Comparison of ENCODE assay signal across 9 mouse cellular contexts in the genomic region with DNA sequence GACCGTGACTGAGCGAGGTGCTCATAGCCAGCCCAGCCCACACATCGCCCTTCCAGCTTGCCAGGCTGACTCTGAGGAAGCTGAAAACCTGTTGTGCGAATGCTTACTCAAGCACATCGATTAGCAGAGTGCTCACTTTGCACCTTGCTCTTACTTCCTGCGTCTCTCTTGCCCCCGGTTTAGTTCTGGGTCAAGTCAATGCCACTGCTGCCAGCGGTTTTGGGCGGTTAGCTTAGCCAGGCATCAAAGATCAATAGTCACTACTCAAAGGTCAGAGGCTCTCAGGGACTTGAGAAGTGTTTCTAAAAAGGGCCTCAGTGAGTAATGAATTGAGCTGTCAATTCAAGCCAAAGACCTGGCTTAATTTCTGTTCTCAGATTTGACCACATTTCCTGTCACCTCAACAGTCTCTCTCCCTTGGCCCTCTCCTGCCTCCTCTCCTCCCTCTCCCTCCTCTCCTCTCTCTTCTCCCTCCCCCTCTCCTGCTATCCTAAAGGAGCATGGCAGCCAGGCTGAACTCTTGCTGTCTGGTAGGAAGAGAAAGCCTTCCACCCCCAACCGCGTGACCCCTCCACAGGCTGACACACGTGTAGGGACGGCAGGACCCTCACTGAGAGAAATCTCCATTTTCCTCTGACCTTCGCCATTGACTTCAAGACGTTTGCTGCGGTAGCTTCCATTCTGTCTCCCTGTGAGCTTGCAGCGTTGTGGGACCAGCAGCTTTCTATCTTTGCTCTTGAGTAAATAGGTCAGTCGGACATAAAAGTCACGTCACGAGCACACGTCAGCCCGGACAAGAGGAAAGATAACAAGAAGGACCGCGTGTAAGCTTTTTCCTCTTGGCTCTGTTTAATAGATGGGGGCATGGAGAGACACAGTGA. TPM values are rescaled to one million over a fixed set of nuclear protein-coding genes. Genes with fewer than 3 reads are reported as not detected.
DNase-seq lines count a peak whose midpoint lies in the region; ATAC-seq lines count a peak whose summit lies in the region.
"Had no signal": no experiment of that assay in that cellular context is flagged by ENCODE, and none has a peak within 500 bp of the region (broad histone marks: within the 10 kb centered on the region; RNA-seq: fewer than 3 reads in every experiment).

No protein-coding gene starts in this region.

- H3K27ac ChIP-seq in midbrain, embryonic 10.5 days (replicated peaks): peak overlapping the region; percentile 53
- no peak overlapping the region for H3K27ac ChIP-seq in midbrain, embryonic 14.5 days (replicated peaks; ENCODE audit: low read depth, low read length)
- peak overlapping the region; percentile 50 for H3K27ac ChIP-seq in liver, embryonic 13.5 days
- no peak overlapping the region for H3K27ac ChIP-seq in stomach, embryonic 14.5 days (ENCODE audit: low read length)
- H3K27ac ChIP-seq: embryonic facial prominence, embryonic 12.5 days had no signal

- H3K4me1 ChIP-seq in midbrain, embryonic 10.5 days: peaks cover 40% of the 10 kb centered on the region
- H3K4me1 ChIP-seq in midbrain, embryonic 14.5 days (ENCODE audit: control insufficient read depth, insufficient read depth, low read length): peaks cover 16% of the 10 kb centered on the region
- peaks cover 74% of the 10 kb centered on the region for H3K4me1 ChIP-seq in liver, embryonic 13.5 days (replicated peaks)
- peaks cover 4% of the 10 kb centered on the region; the same call in 1 of the 2 replicates for H3K4me1 ChIP-seq in stomach, embryonic 14.5 days (ENCODE audit: control insufficient read depth, insufficient read depth, low read length)
- H3K4me1 ChIP-seq: embryonic facial prominence, embryonic 12.5 days had no signal

- DNase-seq in CD4-positive, CD25-positive, alpha-beta regulatory T cell, adult 2 months (ENCODE audit: low read depth, low spot score): peak; percentile 41
- DNase-seq in midbrain, embryonic 10.5 days (ENCODE audit: low spot score): no peak
- no peak for DNase-seq in midbrain, embryonic 14.5 days
- no peak for DNase-seq in liver, embryonic 13.5 days
- DNase-seq in testis, postnatal 14 days (ENCODE audit: low spot score): no peak
- DNase-seq in cerebellum, adult 11-12 months: no peak

- H3K36me3 ChIP-seq in midbrain, embryonic 10.5 days: no peaks in the 10 kb centered on the region
- no peaks in the 10 kb centered on the region for H3K36me3 ChIP-seq in midbrain, embryonic 14.5 days (ENCODE audit: control insufficient read depth, insufficient read depth, low read length)
- no peaks in the 10 kb centered on the region for H3K36me3 ChIP-seq in liver, embryonic 13.5 days
- no peaks in the 10 kb centered on the region for H3K36me3 ChIP-seq in stomach, embryonic 14.5 days (ENCODE audit: control insufficient read depth, insufficient read depth, low read length)
- H3K36me3 ChIP-seq: embryonic facial prominence, embryonic 12.5 days had no signal

- no peak overlapping the region for H3K9ac ChIP-seq in midbrain, embryonic 14.5 days (replicated peaks; ENCODE audit: low read length)
- no peak overlapping the region for H3K9ac ChIP-seq in liver, embryonic 13.5 days
- no peak overlapping the region for H3K9ac ChIP-seq in stomach, embryonic 14.5 days (replicated peaks; ENCODE audit: low read depth, low read length)
- H3K9ac ChIP-seq: embryonic facial prominence, embryonic 12.5 days had no signal

- no peak overlapping the region for H3K4me2 ChIP-seq in midbrain, embryonic 14.5 days (ENCODE audit: low read length)
- peak overlapping the region; percentile 22; the same call in 1 of the 2 replicates for H3K4me2 ChIP-seq in liver, embryonic 13.5 days
- no peak overlapping the region for H3K4me2 ChIP-seq in stomach, embryonic 14.5 days (replicated peaks; ENCODE audit: low read depth, low read length)
- H3K4me2 ChIP-seq: embryonic facial prominence, embryonic 12.5 days had no signal

- H3K9me3 ChIP-seq in midbrain, embryonic 10.5 days (replicated peaks): no peaks in the 10 kb centered on the region
- no peaks in the 10 kb centered on the region for H3K9me3 ChIP-seq in midbrain, embryonic 14.5 days (ENCODE audit: control insufficient read depth, low read length)
- H3K9me3 ChIP-seq in liver, embryonic 13.5 days (replicated peaks): no peaks in the 10 kb centered on the region
- no peaks in the 10 kb centered on the region for H3K9me3 ChIP-seq in stomach, embryonic 14.5 days (ENCODE audit: control insufficient read depth, low read depth, low read length)
- H3K9me3 ChIP-seq: embryonic facial prominence, embryonic 12.5 days had no signal

- 67% methylated on average over 24 of the region's 24 CpGs for WGBS in midbrain, embryonic 10.5 days
- 48% methylated on average over 24 of the region's 24 CpGs for WGBS in midbrain, embryonic 14.5 days
- 48% methylated on average over 24 of the region's 24 CpGs for WGBS in liver, embryonic 13.5 days (ENCODE audit: insufficient replicate concordance)
- 36% methylated on average over 24 of the region's 24 CpGs for WGBS in stomach, embryonic 14.5 days

- H3K27me3 ChIP-seq in midbrain, embryonic 10.5 days (ENCODE audit: low read depth, poor library complexity, severe bottlenecking): no peaks in the 10 kb centered on the region; the same call in 1 of the 2 replicates
- H3K27me3 ChIP-seq in midbrain, embryonic 14.5 days (ENCODE audit: control insufficient read depth, insufficient read depth, low read length): no peaks in the 10 kb centered on the region
- H3K27me3 ChIP-seq in liver, embryonic 13.5 days: no peaks in the 10 kb centered on the region
- H3K27me3 ChIP-seq in stomach, embryonic 14.5 days (ENCODE audit: control insufficient read depth, insufficient read depth, low read length): no peaks in the 10 kb centered on the region
- H3K27me3 ChIP-seq: embryonic facial prominence, embryonic 12.5 days had no signal

- ATAC-seq in CD4-positive, CD25-positive, alpha-beta regulatory T cell, adult 4 months: no peak
- no peak for ATAC-seq in midbrain, embryonic 14.5 days (ENCODE audit: low FRiP score, low TSS enrichment)
- ATAC-seq in liver, embryonic 13.5 days (ENCODE audit: low read depth): no peak
- ATAC-seq in stomach, embryonic 14.5 days (ENCODE audit: insufficient number of reproducible peaks, insufficient read depth, low FRiP score, low read depth): 0 out of 2 replicates have a peak, but pooled peaks have one; percentile 46

- no peak overlapping the region for H3K4me3 ChIP-seq in midbrain, embryonic 10.5 days
- H3K4me3 ChIP-seq in midbrain, embryonic 14.5 days (replicated peaks; ENCODE audit: low read depth, low read length): no peak overlapping the region
- no peak overlapping the region for H3K4me3 ChIP-seq in liver, embryonic 13.5 days (replicated peaks)
- H3K4me3 ChIP-seq in stomach, embryonic 14.5 days (ENCODE audit: low read depth, low read length): no peak overlapping the region
- H3K4me3 ChIP-seq: embryonic facial prominence, embryonic 12.5 days had no signal

RNA-seq across cellular contexts. Expression of gene Slc16a6, which starts 21.7 kb away (rescaled TPM):
- 10 to 100 TPM; 16.7 to 21.0 TPM for polyA plus RNA-seq in CD4-positive, CD25-positive, alpha-beta regulatory T cell, adult 4 months (2017; shearing (Covaris generic))
- polyA plus RNA-seq in midbrain, embryonic 10.5 days (2016; fragmentation: Nextera tagmentation; extraction: Ambion mirVana): 5.0 and 5.5 TPM in 2 replicates
- polyA plus RNA-seq in midbrain, embryonic 14.5 days (2014; fragmentation: Nextera tagmentation; extraction: Ambion mirVana): 2.8 and 3.1 TPM in 2 replicates
- polyA plus RNA-seq in liver, embryonic 13.5 days (2015; fragmentation: Nextera tagmentation; extraction: Ambion mirVana): 47.0 and 51.9 TPM in 2 replicates
- polyA plus RNA-seq in stomach, embryonic 14.5 days (2014; fragmentation: Nextera tagmentation; extraction: Ambion mirVana): 4.4 and 6.7 TPM in 2 replicates

RNA-seq across cellular contexts. Expression of gene Arsg, which starts 22.0 kb away (rescaled TPM):
- 1 to 10 TPM; 4.5 to 7.1 TPM for polyA plus RNA-seq in CD4-positive, CD25-positive, alpha-beta regulatory T cell, adult 4 months (2017; shearing (Covaris generic))
- 1.9 and 2.2 TPM in 2 replicates for polyA plus RNA-seq in midbrain, embryonic 10.5 days (2016; fragmentation: Nextera tagmentation; extraction: Ambion mirVana)
- 1.3 and 2.7 TPM in 2 replicates for polyA plus RNA-seq in midbrain, embryonic 14.5 days (2014; fragmentation: Nextera tagmentation; extraction: Ambion mirVana)
- 2.8 and 3.2 TPM in 2 replicates for polyA plus RNA-seq in liver, embryonic 13.5 days (2015; fragmentation: Nextera tagmentation; extraction: Ambion mirVana)
- 3.5 TPM in 2 replicates for polyA plus RNA-seq in stomach, embryonic 14.5 days (2014; fragmentation: Nextera tagmentation; extraction: Ambion mirVana)

Comparison
In these comparisons a context has a peak if more than half of its experiments do, and no peak if none do; other contexts are left out.
1. H3K27ac ChIP-seq: peak in midbrain, embryonic 10.5 days (single experiment) and liver, embryonic 13.5 days (single experiment); none in midbrain, embryonic 14.5 days (single experiment) and stomach, embryonic 14.5 days (single experiment).